Mouse (Mus musculus) gastrocnemius, adult 18-20 months (tissue): ENCODE data around the gene Zbtb20. TPM values are rescaled to one million over a fixed set of nuclear protein-coding genes. Genes with fewer than 3 reads are reported as not detected.

Experiments used
- microRNA-seq: library from miRNA; unstranded; fragments of <30 nt; microRNA quantifications from one replicate; pipeline ENCODE4 v1.2.0, GENCODE M21; 2021
- total RNA-seq, 2 experiments: library from RNA; stranded (reverse); gene quantifications; 2 replicates each; pipeline ENCODE4 v1.2.3; 2021

The Zbtb20 gene
- total RNA-seq, 2 experiments from 2014 or later = 75.4 to 79.3 TPM

Small RNAs within 50 kb of the gene (microRNA-seq; reads per million reads assigned to microRNA genes)
- gene Mir568 = not detected
